Mouse (Mus musculus) limb, embryonic 14.5 days (tissue): ENCODE results near the gene 4933421I07Rik. TPM values are rescaled to one million over a fixed set of nuclear protein-coding genes. Genes with fewer than 3 reads are reported as not detected.

Source experiments
- ATAC-seq: fragments of 200-750 bp; cut with Nextera tagmentation; 2 replicates; pipeline ENCODE4 v1.8.0; 2017; ENCODE audit warnings: low read depth, moderate number of reproducible peaks, moderate TSS enrichment; ENCODE audit not compliant: low FRiP score
- DNase-seq: peaks from one replicate; pipeline ENCODE4 v3.0.0-alpha.2; 2015; ENCODE audit warnings: low spot score
- H3K27ac ChIP-seq: fragments of 300-500 bp; sonication (generic); replicated peaks from 2 replicates; pipeline ENCODE4 v1.5.1; 2014; ENCODE audit warnings: low read depth, mild to moderate bottlenecking, low read length, moderate library complexity, mixed read lengths
- H3K27me3 ChIP-seq: fragments of 300-500 bp; sonication (generic); 2 replicates; pipeline ENCODE4 v1.6.1; 2014; ENCODE audit warnings: low read length, mixed read lengths; ENCODE audit not compliant: control insufficient read depth, insufficient read depth
- H3K36me3 ChIP-seq: fragments of 300-500 bp; sonication (generic); 2 replicates; pipeline ENCODE4 v1.6.1; 2014; ENCODE audit warnings: mild to moderate bottlenecking, low read length, moderate library complexity, mixed read lengths; ENCODE audit not compliant: control insufficient read depth, insufficient read depth
- H3K4me1 ChIP-seq: fragments of 300-500 bp; sonication (generic); 2 replicates; pipeline ENCODE4 v1.6.1; 2014; ENCODE audit warnings: antibody characterized with exemption, low read length, mixed read lengths; ENCODE audit not compliant: control insufficient read depth, insufficient read depth
- H3K4me2 ChIP-seq: fragments of 300-500 bp; sonication (generic); replicated peaks from 2 replicates; pipeline ENCODE4 v1.6.1; 2014; ENCODE audit warnings: low read depth, mild to moderate bottlenecking, low read length, moderate library complexity; ENCODE audit not compliant: severe bottlenecking
- H3K4me3 ChIP-seq: fragments of 300-500 bp; sonication (generic); replicated peaks from 2 replicates; pipeline ENCODE4 v1.5.1; 2014; ENCODE audit warnings: low read length
- H3K9ac ChIP-seq: fragments of 300-500 bp; sonication (generic); 2 replicates; pipeline ENCODE4 v1.6.1; 2014; ENCODE audit warnings: mild to moderate bottlenecking, low read depth, low read length, moderate library complexity; ENCODE audit not compliant: severe bottlenecking
- H3K9me3 ChIP-seq: fragments of 300-500 bp; sonication (generic); 2 replicates; pipeline ENCODE4 v1.6.1; 2016; ENCODE audit warnings: low read length; ENCODE audit not compliant: control insufficient read depth
- POLR2A ChIP-seq: fragments of 200-500 bp; IDR thresholded peaks from 2 replicates; pipeline ENCODE4 v1.8.0; 2012; ENCODE audit warnings: inconsistent platforms, mild to moderate bottlenecking, moderate library complexity, borderline replicate concordance; ENCODE audit not compliant: insufficient read depth, insufficient read length; ENCODE audit errors: extremely low read depth
- WGBS: fragments of 180-500 bp; shearing (Covaris S2); extraction: QIAGEN DNeasy Blood & Tissue Kit; methylation state at CpG from one replicate; pipeline ENCODE4 v1.1.7; 2014; 5-methylcytosine and 5-hydroxymethylcytosine counted together
- polyA plus RNA-seq, 2 experiments: library from polyadenylated mRNA; depleted of rRNA in 1 of 2; stranded (reverse) in 1 of 2; unstranded in 1 of 2; fragments of >200 nt; fragmentation: Nextera tagmentation in 1 of 2; extraction: Ambion mirVana in 1 of 2; gene quantifications; 2 replicates each; pipeline versions ENCODE4 v1.2.1 to v1.2.3; 2012 to 2014

The 4933421I07Rik gene
- polyA plus RNA-seq, 2 experiments, result not detected

DNA sequence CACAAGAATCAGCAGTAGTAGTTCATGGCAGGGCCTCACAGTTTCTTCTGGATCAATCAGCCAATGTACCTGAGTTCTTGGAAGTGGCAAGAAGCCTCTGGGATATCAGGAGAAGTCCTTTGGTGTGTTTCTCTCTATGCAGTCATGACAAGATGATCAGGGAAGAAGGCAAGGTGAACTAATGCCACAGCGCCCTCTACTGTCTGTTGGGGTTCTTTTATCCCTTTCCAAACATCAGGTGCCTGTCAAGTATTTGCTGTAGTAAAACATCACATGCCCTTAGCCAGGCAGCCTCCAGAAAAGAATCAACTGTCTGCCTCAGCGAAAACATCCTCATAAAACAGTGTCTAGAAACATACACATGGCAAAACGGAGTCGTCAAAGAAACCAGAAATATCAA is 6.7 kb upstream of the 4933421I07Rik start:
- ATAC-seq, result no peak
- WGBS, result 57% methylated on average over 4 of the region's 4 CpGs
- no peak overlapping the region for H3K27ac ChIP-seq
- no peak overlapping the region for H3K4me2 ChIP-seq
- H3K36me3 ChIP-seq, result no peaks in the 10 kb centered on the region
- TF ChIP-seq POLR2A, result no peak
- no peak overlapping the region for H3K4me3 ChIP-seq
- peaks cover 6% of the 10 kb centered on the region; the same call in 1 of the 2 replicates for H3K9me3 ChIP-seq
- no peak for DNase-seq
- H3K27me3 ChIP-seq, result no peaks in the 10 kb centered on the region
- H3K9ac ChIP-seq, result no peak overlapping the region
- no peaks in the 10 kb centered on the region for H3K4me1 ChIP-seq

DNA sequence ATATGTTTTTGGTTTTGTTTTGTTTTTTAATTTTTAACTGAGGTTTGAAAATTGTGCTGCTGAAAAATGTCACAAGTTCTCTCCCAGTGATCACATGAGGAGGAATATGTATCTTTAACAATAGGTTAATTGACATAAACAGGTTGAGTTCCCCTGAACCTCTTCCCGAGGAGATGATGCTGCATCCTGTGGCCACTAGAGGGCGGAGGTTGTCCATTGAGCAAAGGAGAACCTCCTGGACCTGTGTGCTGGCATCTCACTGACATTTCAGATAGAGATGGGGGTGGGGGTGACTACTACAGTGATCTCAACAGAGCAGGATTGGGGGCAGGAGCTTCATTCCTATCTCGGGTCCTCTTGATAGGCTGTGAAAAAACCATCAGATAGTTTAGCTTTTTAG is 2.7 kb upstream of the 4933421I07Rik start:
- no peak for ATAC-seq
- Histone ChIP-seq H3K27me3 (no peaks in the 10 kb centered on the region), H3K4me1 (no peaks in the 10 kb centered on the region)

DNA sequence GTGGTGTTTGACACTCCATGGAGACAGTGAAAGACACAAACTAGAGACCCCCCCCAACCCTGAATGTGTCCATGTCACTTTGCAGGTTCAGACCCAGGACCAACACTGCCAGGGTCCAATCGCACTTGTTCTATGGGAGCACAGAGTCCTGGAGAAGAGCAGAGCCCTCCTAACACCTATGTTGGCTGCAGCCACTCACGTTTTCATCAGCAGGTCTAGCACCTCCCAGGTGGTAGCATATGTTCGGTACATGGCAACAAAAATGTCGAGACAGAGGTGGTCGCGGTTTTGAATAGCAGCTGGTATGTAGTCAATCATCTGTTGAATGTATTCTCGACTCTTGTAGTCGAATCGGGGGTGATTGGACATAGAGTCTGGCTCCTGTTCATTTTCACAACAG is 568 bp downstream of the 4933421I07Rik start:
- no peak overlapping the region for H3K27ac ChIP-seq
- DNase-seq (no peak), ATAC-seq (no peak)
- H3K9me3 ChIP-seq, result 0 out of 2 replicates have a peak, but pooled peaks cover 5% of the 10 kb centered on the region
- no peaks in the 10 kb centered on the region for H3K4me1 ChIP-seq
- no peaks in the 10 kb centered on the region for H3K27me3 ChIP-seq
- no peak overlapping the region for H3K4me2 ChIP-seq
- no peak for TF ChIP-seq POLR2A
- no peak overlapping the region for H3K4me3 ChIP-seq
- H3K9ac ChIP-seq, result no peak overlapping the region
- H3K36me3 ChIP-seq, result no peaks in the 10 kb centered on the region
- 89% methylated on average over 9 of the region's 9 CpGs for WGBS

More for the DNA sequence above, 2.7 kb upstream of the 4933421I07Rik start:
- Histone ChIP-seq H3K4me3 (no peak overlapping the region), H3K9ac (no peak overlapping the region), H3K4me2 (no peak overlapping the region), H3K9me3 (peaks cover 11% of the 10 kb centered on the region; the same call in 1 of the 2 replicates), H3K27ac (no peak overlapping the region), H3K36me3 (no peaks in the 10 kb centered on the region)
- 36% methylated on average over 3 of the region's 3 CpGs for WGBS
- DNase-seq, result no peak
- no peak for TF ChIP-seq POLR2A

Other genes starting within 250 kb of the 4933421I07Rik start
- gene Vmn2r61, start 188.1 kb downstream of the 4933421I07Rik start, polyA plus RNA-seq (2012; rRNA removed), result not detected in 2 replicates
- not detected in 2 replicates for gene Vmn2r61, start 188.1 kb downstream of the 4933421I07Rik start, polyA plus RNA-seq (2014; fragmentation: Nextera tagmentation; extraction: Ambion mirVana)
- gene Zfp141, start 57.6 kb upstream of the 4933421I07Rik start, polyA plus RNA-seq (2012; rRNA removed), result 12.3 and 13.3 TPM in 2 replicates
- 8.9 and 11.1 TPM in 2 replicates for gene Zfp141, start 57.6 kb upstream of the 4933421I07Rik start, polyA plus RNA-seq (2014; fragmentation: Nextera tagmentation; extraction: Ambion mirVana)
- gene Gm21028, start 130.5 kb upstream of the 4933421I07Rik start, polyA plus RNA-seq (2012; rRNA removed), result not detected in 2 replicates
- not detected in 2 replicates for gene Gm21028, start 130.5 kb upstream of the 4933421I07Rik start, polyA plus RNA-seq (2014; fragmentation: Nextera tagmentation; extraction: Ambion mirVana)
- 0.76 and 1.5 TPM in 2 replicates for gene Zfp977, start 144.4 kb upstream of the 4933421I07Rik start, polyA plus RNA-seq (2012; rRNA removed)
- gene Zfp977, start 144.4 kb upstream of the 4933421I07Rik start, polyA plus RNA-seq (2014; fragmentation: Nextera tagmentation; extraction: Ambion mirVana), result 1.2 and 3.1 TPM in 2 replicates
- gene Zfp976, start 194.5 kb upstream of the 4933421I07Rik start, polyA plus RNA-seq (2012; rRNA removed), result 2.0 and 2.3 TPM in 2 replicates
- gene Zfp976, start 194.5 kb upstream of the 4933421I07Rik start, polyA plus RNA-seq (2014; fragmentation: Nextera tagmentation; extraction: Ambion mirVana), result 1.7 and 1.8 TPM in 2 replicates
- 2.7 and 4.5 TPM in 2 replicates for gene Zfp975, start 244.6 kb upstream of the 4933421I07Rik start, polyA plus RNA-seq (2012; rRNA removed)
- gene Zfp975, start 244.6 kb upstream of the 4933421I07Rik start, polyA plus RNA-seq (2014; fragmentation: Nextera tagmentation; extraction: Ambion mirVana), result 6.9 and 7.3 TPM in 2 replicates